Mouse (Mus musculus) ES-Bruce4 (cell line): ENCODE measurements at regions not wholly inside any gene's neighbourhood (a gene's known extent, or its start where the extent isn't known, plus 50 kb on each side); places are given as distances from the start of the nearest gene placed in this dataset.

ENCODE experiments used
- H3K27ac ChIP-seq: 2 replicates; pipeline ENCODE4 v1.5.1; 2012; ENCODE audit warnings: low read length, inconsistent platforms; ENCODE audit not compliant: insufficient read depth
- H3K27me3 ChIP-seq: 2 replicates; pipeline ENCODE4 v1.6.1; 2012; ENCODE audit warnings: mild to moderate bottlenecking, low read length, inconsistent platforms; ENCODE audit not compliant: control insufficient read depth, poor library complexity, insufficient read depth, severe bottlenecking
- H3K36me3 ChIP-seq: 2 replicates; pipeline ENCODE4 v1.6.1; 2012; ENCODE audit warnings: inconsistent platforms, mild to moderate bottlenecking, low read length, moderate library complexity; ENCODE audit not compliant: control insufficient read depth, poor library complexity, insufficient read depth, severe bottlenecking
- H3K4me1 ChIP-seq: one replicate; pipeline ENCODE4 v1.8.1; 2011; ENCODE audit warnings: low read length; ENCODE audit not compliant: control insufficient read depth, insufficient read depth
- H3K4me3 ChIP-seq: 2 replicates; pipeline ENCODE4 v1.5.1; 2011; ENCODE audit warnings: low read depth, mild to moderate bottlenecking, low read length
- H3K9ac ChIP-seq: 2 replicates; pipeline ENCODE4 v1.6.1; 2012; ENCODE audit warnings: low read depth, mild to moderate bottlenecking, inconsistent platforms; ENCODE audit not compliant: poor library complexity, severe bottlenecking
- H3K9me3 ChIP-seq: replicated peaks from 2 replicates; pipeline ENCODE4 v1.6.1; 2012; ENCODE audit warnings: mild to moderate bottlenecking, low read length, inconsistent platforms; ENCODE audit not compliant: control insufficient read depth, poor library complexity, insufficient read depth, severe bottlenecking
- CTCF ChIP-seq: IDR thresholded peaks from one replicate; pipeline ENCODE4 v1.8.1; 2011; ENCODE audit warnings: low read depth, low read length
- EP300 ChIP-seq: IDR thresholded peaks from 2 replicates; pipeline ENCODE4 v1.6.1; 2011; ENCODE audit warnings: low read depth, low read length; ENCODE audit not compliant: insufficient read depth
- POLR2A ChIP-seq: IDR thresholded peaks from one replicate; pipeline ENCODE4 v1.8.1; 2011; ENCODE audit warnings: low read length; ENCODE audit not compliant: insufficient read depth

GRCm38 (mm10) chr3:34966442-34966841, 316.2 kb downstream of the Sox2 start:
- H3K4me3 ChIP-seq, result no peak overlapping the region
- H3K9ac ChIP-seq, result no peak overlapping the region
- TF ChIP-seq POLR2A (no peak), CTCF (no peak), EP300 (no peak)
- H3K27me3 ChIP-seq, result no peaks in the 10 kb centered on the region
- H3K4me1 ChIP-seq, result no peaks in the 10 kb centered on the region
- H3K27ac ChIP-seq, result no peak overlapping the region
- H3K36me3 ChIP-seq, result no peaks in the 10 kb centered on the region
- no peaks in the 10 kb centered on the region for H3K9me3 ChIP-seq

GRCm38 (mm10) chr3:34967911-34968310, 317.7 kb downstream of the Sox2 start:
- H3K4me3 ChIP-seq, result no peak overlapping the region
- no peak for TF ChIP-seq POLR2A
- TF ChIP-seq CTCF, result no peak
- TF ChIP-seq EP300, result no peak
- no peaks in the 10 kb centered on the region for H3K4me1 ChIP-seq
- no peaks in the 10 kb centered on the region for H3K36me3 ChIP-seq
- H3K27ac ChIP-seq, result no peak overlapping the region
- no peaks in the 10 kb centered on the region for H3K9me3 ChIP-seq
- no peak overlapping the region for H3K9ac ChIP-seq
- H3K27me3 ChIP-seq, result no peaks in the 10 kb centered on the region

GRCm38 (mm10) chr3:34971536-34971935, 321.3 kb downstream of the Sox2 start:
- H3K9ac ChIP-seq, result no peak overlapping the region
- TF ChIP-seq CTCF (no peak), POLR2A (no peak)

GRCm38 (mm10) chr3:34974371-34974770, 324.2 kb downstream of the Sox2 start:
- no peak overlapping the region for H3K9ac ChIP-seq
- H3K27ac ChIP-seq, result no peak overlapping the region
- H3K9me3 ChIP-seq, result no peaks in the 10 kb centered on the region
- no peak for TF ChIP-seq POLR2A
- TF ChIP-seq EP300, result no peak
- no peak for TF ChIP-seq CTCF
- no peaks in the 10 kb centered on the region for H3K27me3 ChIP-seq
- H3K4me3 ChIP-seq, result no peak overlapping the region
- no peaks in the 10 kb centered on the region for H3K4me1 ChIP-seq
- no peaks in the 10 kb centered on the region for H3K36me3 ChIP-seq

More at GRCm38 (mm10) chr3:34971536-34971935, 321.3 kb downstream of the Sox2 start:
- Histone ChIP-seq H3K4me3 (no peak overlapping the region), H3K27ac (no peak overlapping the region), H3K27me3 (no peaks in the 10 kb centered on the region), H3K36me3 (no peaks in the 10 kb centered on the region), H3K4me1 (no peaks in the 10 kb centered on the region), H3K9me3 (no peaks in the 10 kb centered on the region)
